Mouse (Mus musculus): ENCODE data around the gene Slc38a6.

Slc38a6 gene

GRCm38 (mm10) chr12:73393881-73394291 lies 107.3 kb downstream of the Slc38a6 start:
- no peak for DNase-seq (ENCODE audit: low spot score)

GRCm38 (mm10) chr12:73394571-73394970 lies 108.0 kb downstream of the Slc38a6 start:
- DNase-seq (ENCODE audit: low spot score): no peak

- no peak for DNase-seq (ENCODE audit: low spot score)
Measured at GRCm38 (mm10) chr12:73399426-73399825, 112.8 kb downstream of the Slc38a6 start.

- no peak for DNase-seq (ENCODE audit: low spot score)
Measured at GRCm38 (mm10) chr12:73400481-73401025, 114.0 kb downstream of the Slc38a6 start.

- no peak for DNase-seq (ENCODE audit: low spot score)
Measured at GRCm38 (mm10) chr12:73401520-73402130, 115.0 kb downstream of the Slc38a6 start.

- no peak for DNase-seq (ENCODE audit: low spot score)
Measured at GRCm38 (mm10) chr12:73402137-73402712, 115.6 kb downstream of the Slc38a6 start.

GRCm38 (mm10) chr12:73402851-73403665 lies 116.5 kb downstream of the Slc38a6 start:
- no peak for DNase-seq (ENCODE audit: low spot score)

All from urinary bladder, postnatal 10 days (tissue).